ENCODE assay signal across 29 mouse cellular contexts in the genomic region with DNA sequence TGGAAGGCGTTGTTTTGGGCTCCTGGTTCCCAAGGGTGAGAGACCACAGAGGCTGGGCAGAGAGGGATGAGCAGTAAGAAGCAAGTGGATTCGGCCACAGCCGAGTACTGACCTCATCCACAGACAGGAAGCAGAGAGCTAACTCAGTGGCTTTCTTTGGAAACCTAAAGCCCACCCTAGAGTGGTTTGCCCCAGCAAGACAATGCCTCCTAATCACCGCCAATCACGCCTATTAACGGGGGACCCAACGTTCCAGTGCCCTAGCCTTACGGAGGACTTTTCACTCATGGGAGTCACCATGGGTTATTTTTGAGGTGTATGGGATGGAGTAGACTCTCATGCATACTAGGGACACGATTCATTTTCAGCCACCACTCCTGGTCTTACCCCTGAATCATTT. TPM values are rescaled to one million over a fixed set of nuclear protein-coding genes. Genes with fewer than 3 reads are reported as not detected.
A peak's percentile ranks its signal among the peaks of the same experiment; 100 is the strongest.
DNase-seq lines count a peak whose midpoint lies in the region; ATAC-seq and TF ChIP-seq lines count a peak whose summit lies in the region.
"Had no signal": no experiment of that assay in that cellular context is flagged by ENCODE, and none has a peak within 500 bp of the region (broad histone marks: within the 10 kb centered on the region; RNA-seq: fewer than 3 reads in every experiment).

No protein-coding gene starts in this region.

- 84% methylated on average over 9 of the region's 9 CpGs for WGBS in kidney, adult 2 months
- WGBS in kidney, embryonic 15.5 days = 90% methylated on average over 9 of the region's 9 CpGs

- no peak overlapping the region for H3K4me3 ChIP-seq in kidney, adult 2 months (ENCODE audit: insufficient read depth, low read depth, low read length)
- no peak overlapping the region for H3K4me3 ChIP-seq in kidney, embryonic 15.5 days (replicated peaks)
- no peak overlapping the region for H3K4me3 ChIP-seq in CH12.LX (replicated peaks in 1 of 3; ENCODE audit: low read depth in 2 of 3, low read length in 2 of 3, poor library complexity in 1 of 3)
- no peak overlapping the region for H3K4me3 ChIP-seq in MEL (ENCODE audit: control insufficient read depth in 1 of 2, insufficient read depth in 1 of 2, low read depth in 2 of 2, low read length in 2 of 2)
- H3K4me3 ChIP-seq: embryonic facial prominence, embryonic 13.5 days; embryonic facial prominence, embryonic 15.5 days; erythroblast, embryonic 14.5 days; forebrain, embryonic 10.5 days had no signal

- dilution Hi-C loops in CH12.LX (cut with MboI; ENCODE audit: extremely low pct_ligation_motif_present, extremely low pct_unique_long_range_greater_than_20kb, low sequenced_read_pairs) = no loop called here

- peaks cover 4% of the 10 kb centered on the region; the same call in 1 of the 2 replicates for H3K4me1 ChIP-seq in kidney, adult 2 months (ENCODE audit: control insufficient read depth, insufficient read depth, low read length)
- H3K4me1 ChIP-seq in kidney, embryonic 15.5 days = no peaks in the 10 kb centered on the region
- H3K4me1 ChIP-seq in CH12.LX (ENCODE audit: control insufficient read depth in 1 of 2, insufficient read depth in 2 of 2) = peaks cover 0 to 13% of the 10 kb centered on the region in 2 experiments; a peak in 2 of 4 replicates
- peaks cover 0 to 5% of the 10 kb centered on the region in 2 experiments; a peak in 3 of 4 replicates for H3K4me1 ChIP-seq in MEL (ENCODE audit: control insufficient read depth in 1 of 2, insufficient read depth in 2 of 2, low read length in 2 of 2)
- H3K4me1 ChIP-seq: embryonic facial prominence, embryonic 13.5 days; embryonic facial prominence, embryonic 15.5 days had no signal

- DNase-seq in kidney, adult 2 months = no peak
- DNase-seq in CH12.LX (ENCODE audit: extremely low read depth) (no peak), MEL (ENCODE audit: low read depth, low spot score) (no peak), ZHBTc4 (ENCODE audit: low read depth, low spot score) (peak; percentile 63)
- DNase-seq in spleen, postnatal 4 days (ENCODE audit: low spot score in 2 of 2) = no peak
- no peak for DNase-seq in lung, postnatal 4 days
- DNase-seq: adrenal gland, adult 2 months; adrenal gland, postnatal 10 days; adrenal gland, postnatal 25 days; cerebellum, adult 11 months; cerebellum, adult 18-20 months; cerebellum, adult 8-10 months; cerebellum, adult 9-11 months; cerebellum, postnatal 14 days; cerebellum, postnatal 36 days; embryo, embryonic 11 days had no signal

- in situ Hi-C loops in CH12.LX (cut with MboI; ENCODE audit: low pct_ligation_motif_present, low pct_unique_long_range_greater_than_20kb, low sequenced_read_pairs) = no loop called here

- TF ChIP-seq CTCF in kidney, adult 2 months (conservative IDR thresholded peaks at IDR 0.05; ENCODE audit: insufficient read depth, insufficient read length, low read depth, low read length) = no peak
- no peak for TF ChIP-seq CTCF in CH12.LX (conservative IDR thresholded peaks at IDR 0.05 in 1 of 2, IDR thresholded peaks at IDR 0.05 in 1 of 2; ENCODE audit: low read depth in 2 of 2, low read length in 2 of 2)
- TF ChIP-seq CTCF in MEL (IDR thresholded peaks at IDR 0.05 in 2 of 3, conservative IDR thresholded peaks at IDR 0.05 in 1 of 3; ENCODE audit: control insufficient read depth in 1 of 3, insufficient read depth in 1 of 3, low read depth in 2 of 3, low read length in 3 of 3, poor library complexity in 1 of 3, severe bottlenecking in 1 of 3) = no peak

- TF ChIP-seq RAD21 in CH12.LX (IDR thresholded peaks at IDR 0.05; ENCODE audit: low read depth, low read length) (no peak), MEL (IDR thresholded peaks at IDR 0.05; ENCODE audit: low read depth, low read length) (no peak)

- H3K27me3 ChIP-seq in kidney, adult 2 months (replicated peaks; ENCODE audit: control insufficient read depth, insufficient read depth, low read length) = no peaks in the 10 kb centered on the region
- H3K27me3 ChIP-seq in kidney, embryonic 15.5 days = no peaks in the 10 kb centered on the region
- H3K27me3 ChIP-seq in CH12.LX (replicated peaks) (no peaks in the 10 kb centered on the region), MEL (ENCODE audit: control insufficient read depth in 1 of 2, insufficient read depth in 2 of 2, low read length in 2 of 2) (no peaks in the 10 kb centered on the region)
- H3K27me3 ChIP-seq: embryonic facial prominence, embryonic 13.5 days; embryonic facial prominence, embryonic 15.5 days had no signal

- no peak for TF ChIP-seq POLR2A in kidney, adult 2 months (IDR thresholded peaks at IDR 0.05; ENCODE audit: low read depth, low read length)
- TF ChIP-seq POLR2A in CH12.LX (IDR thresholded peaks at IDR 0.05; ENCODE audit: low read depth, low read length) (0 out of 2 replicates have a peak, but pooled peaks have one; percentile 11), MEL (IDR thresholded peaks at IDR 0.05; ENCODE audit: control insufficient read depth in 1 of 2, insufficient read depth in 1 of 2, low read depth in 1 of 2, low read length in 2 of 2, poor library complexity in 1 of 2) (no peak)

- 0 out of 2 replicates have a peak overlapping the region, but pooled peaks have one; percentile 27 for H3K27ac ChIP-seq in kidney, adult 2 months (ENCODE audit: insufficient read depth, low read depth, low read length)
- no peak overlapping the region for H3K27ac ChIP-seq in kidney, embryonic 15.5 days
- no peak overlapping the region for H3K27ac ChIP-seq in CH12.LX (ENCODE audit: insufficient read depth, low read depth)
- no peak overlapping the region for H3K27ac ChIP-seq in MEL (ENCODE audit: control insufficient read depth, low read depth, low read length)
- H3K27ac ChIP-seq: embryonic facial prominence, embryonic 13.5 days; embryonic facial prominence, embryonic 15.5 days; forebrain, embryonic 10.5 days had no signal

- no peak for ATAC-seq in kidney, embryonic 15.5 days (replicated peaks; ENCODE audit: low FRiP score)
- ATAC-seq: forebrain, embryonic 14.5 days; forebrain, embryonic 16.5 days had no signal

- H3K36me3 ChIP-seq in kidney, adult 2 months (ENCODE audit: control insufficient read depth, insufficient read depth, low read length) = peaks cover 20% of the 10 kb centered on the region
- peaks cover 83% of the 10 kb centered on the region for H3K36me3 ChIP-seq in kidney, embryonic 15.5 days
- H3K36me3 ChIP-seq in CH12.LX (replicated peaks in 1 of 2; ENCODE audit: control insufficient read depth in 1 of 2, insufficient read depth in 1 of 2, low read length in 1 of 2) (peaks cover 62 to 74% of the 10 kb centered on the region in 2 experiments), MEL (ENCODE audit: control insufficient read depth in 1 of 2, insufficient read depth in 2 of 2, low read length in 2 of 2) (peaks cover 6 to 35% of the 10 kb centered on the region in 2 experiments)

- H3K9ac ChIP-seq in kidney, embryonic 15.5 days = no peak overlapping the region
- H3K9ac ChIP-seq in CH12.LX (ENCODE audit: insufficient read depth, low read depth) (no peak overlapping the region), MEL (ENCODE audit: control insufficient read depth, low read depth, low read length, poor library complexity, severe bottlenecking) (no peak overlapping the region)
- H3K9ac ChIP-seq: embryonic facial prominence, embryonic 13.5 days; embryonic facial prominence, embryonic 15.5 days had no signal

- H3K4me2 ChIP-seq in kidney, embryonic 15.5 days = no peak overlapping the region
- no peak overlapping the region for H3K4me2 ChIP-seq in CH12.LX (ENCODE audit: insufficient read depth, low read depth, poor library complexity, severe bottlenecking)
- H3K4me2 ChIP-seq: embryonic facial prominence, embryonic 13.5 days; embryonic facial prominence, embryonic 15.5 days had no signal

- no peaks in the 10 kb centered on the region for H3K9me3 ChIP-seq in kidney, embryonic 15.5 days (replicated peaks)
- H3K9me3 ChIP-seq in CH12.LX (replicated peaks; ENCODE audit: low read length) (no peaks in the 10 kb centered on the region), MEL (replicated peaks; ENCODE audit: insufficient read depth, low read length) (no peaks in the 10 kb centered on the region)
- H3K9me3 ChIP-seq: embryonic facial prominence, embryonic 13.5 days; embryonic facial prominence, embryonic 15.5 days; forebrain, embryonic 10.5 days; G1E had no signal

- H3K79me2 ChIP-seq in CH12.LX (replicated peaks; ENCODE audit: control insufficient read depth, extremely low read depth, insufficient read depth, poor library complexity, severe bottlenecking) = 0 out of 2 replicates have a peak, but pooled peaks cover 3% of the 10 kb centered on the region
- H3K79me2 ChIP-seq in MEL (ENCODE audit: control insufficient read depth, insufficient read depth, low read length, poor library complexity) = peaks cover 5% of the 10 kb centered on the region; the same call in 1 of the 2 replicates

- TF ChIP-seq EP300 in CH12.LX (IDR thresholded peaks at IDR 0.05; ENCODE audit: low read length) = no peak
- TF ChIP-seq EP300 in MEL (IDR thresholded peaks at IDR 0.05; ENCODE audit: low read depth in 1 of 2, low read length in 2 of 2) = no peak

RNA-seq across cellular contexts. Expression of a gene that starts 7.6 kb away (rescaled TPM):
- polyA plus RNA-seq in kidney, adult 2 months (2012; rRNA removed) = 0.42 and 0.67 TPM in 2 replicates
- polyA plus RNA-seq in kidney, embryonic 15.5 days (2015; fragmentation: Nextera tagmentation; extraction: Ambion mirVana) = 0.12 TPM in 1 of 2 replicates, not detected in the other
- not detected in 2 replicates for total RNA-seq in CH12.LX (2012; rRNA removed)
- not detected in 2 replicates for total RNA-seq in CH12.LX (2014; rRNA removed)
- polyA plus RNA-seq in CH12.LX (2012; ENCODE audit: insufficient read length, low read depth) = not detected in 2 replicates
- not detected in 2 replicates for total RNA-seq in MEL (2012; rRNA removed)
- polyA plus RNA-seq in MEL (2012; ENCODE audit: insufficient read depth in 1 of 2, insufficient read length in 2 of 2, low read depth in 1 of 2, low replicate concordance in 2 of 2, missing spikeins in 1 of 2) = not detected
- total RNA-seq: adrenal gland, adult 2 months; adrenal gland, postnatal 10 days; adrenal gland, postnatal 25 days; adrenal gland, postnatal 4 days; common myeloid progenitor, adult 5-6 weeks; G1E had no signal
- polyA plus RNA-seq: adrenal gland, adult 2 months; C2C12; embryonic facial prominence, embryonic 11.5 days; embryonic facial prominence, embryonic 13.5 days; embryonic facial prominence, embryonic 15.5 days; forebrain, embryonic 14.5 days; frontal cortex, adult 2 months; G1E had no signal

RNA-seq across cellular contexts. Expression of a gene that starts 12.1 kb away (rescaled TPM):
- polyA plus RNA-seq in kidney, adult 2 months (2012; rRNA removed) = 665 and 667 TPM in 2 replicates
- polyA plus RNA-seq in kidney, embryonic 15.5 days (2015; fragmentation: Nextera tagmentation; extraction: Ambion mirVana) = 1,596 and 1,620 TPM in 2 replicates
- 702 and 970 TPM in 2 replicates for total RNA-seq in CH12.LX (2012; rRNA removed)
- total RNA-seq in CH12.LX (2014; rRNA removed) = 1,007 and 1,199 TPM in 2 replicates
- polyA plus RNA-seq in CH12.LX (2012; ENCODE audit: insufficient read length, low read depth) = 1,412 and 1,555 TPM in 2 replicates
- total RNA-seq in MEL (2012; rRNA removed) = 1,212 and 1,976 TPM in 2 replicates
- polyA plus RNA-seq in MEL (2012; ENCODE audit: insufficient read depth in 1 of 2, insufficient read length in 2 of 2, low read depth in 1 of 2, low replicate concordance in 2 of 2, missing spikeins in 1 of 2) = 1,000 to 10,000 TPM in 1 of 2 experiments, 100 to 1,000 TPM in 1; 613 to 2,637 TPM

RNA-seq across cellular contexts. Expression of a gene that starts 57.5 kb away (rescaled TPM):
- polyA plus RNA-seq in kidney, adult 2 months (2012; rRNA removed) = 9.8 and 11.6 TPM in 2 replicates
- polyA plus RNA-seq in kidney, embryonic 15.5 days (2015; fragmentation: Nextera tagmentation; extraction: Ambion mirVana) = 42.3 and 43.8 TPM in 2 replicates
- 79.2 and 103 TPM in 2 replicates for total RNA-seq in CH12.LX (2012; rRNA removed)
- 161 and 198 TPM in 2 replicates for total RNA-seq in CH12.LX (2014; rRNA removed)
- polyA plus RNA-seq in CH12.LX (2012; ENCODE audit: insufficient read length, low read depth) = 164 and 172 TPM in 2 replicates
- total RNA-seq in MEL (2012; rRNA removed) = 122 and 142 TPM in 2 replicates
- polyA plus RNA-seq in MEL (2012; ENCODE audit: insufficient read depth in 1 of 2, insufficient read length in 2 of 2, low read depth in 1 of 2, low replicate concordance in 2 of 2, missing spikeins in 1 of 2) = 100 to 1,000 TPM in 1 of 2 experiments, not detected in 1; 105 TPM

RNA-seq across cellular contexts. Expression of a gene that starts 57.5 kb away (rescaled TPM):
- polyA plus RNA-seq in kidney, adult 2 months (2012; rRNA removed) = 31.0 and 41.7 TPM in 2 replicates
- 27.7 and 31.5 TPM in 2 replicates for polyA plus RNA-seq in kidney, embryonic 15.5 days (2015; fragmentation: Nextera tagmentation; extraction: Ambion mirVana)
- total RNA-seq in CH12.LX (2012; rRNA removed) (21.9 and 26.0 TPM in 2 replicates), CH12.LX (2014; rRNA removed) (17.8 and 20.3 TPM in 2 replicates), MEL (2012; rRNA removed) (15.5 and 19.3 TPM in 2 replicates)
- polyA plus RNA-seq in CH12.LX (2012; ENCODE audit: insufficient read length, low read depth) (17.2 and 20.8 TPM in 2 replicates), MEL (2012; ENCODE audit: insufficient read depth in 1 of 2, insufficient read length in 2 of 2, low read depth in 1 of 2, low replicate concordance in 2 of 2, missing spikeins in 1 of 2) (10 to 100 TPM in 1 of 2 experiments, not detected in 1; 20.2 TPM)
